In the genomic region with DNA sequence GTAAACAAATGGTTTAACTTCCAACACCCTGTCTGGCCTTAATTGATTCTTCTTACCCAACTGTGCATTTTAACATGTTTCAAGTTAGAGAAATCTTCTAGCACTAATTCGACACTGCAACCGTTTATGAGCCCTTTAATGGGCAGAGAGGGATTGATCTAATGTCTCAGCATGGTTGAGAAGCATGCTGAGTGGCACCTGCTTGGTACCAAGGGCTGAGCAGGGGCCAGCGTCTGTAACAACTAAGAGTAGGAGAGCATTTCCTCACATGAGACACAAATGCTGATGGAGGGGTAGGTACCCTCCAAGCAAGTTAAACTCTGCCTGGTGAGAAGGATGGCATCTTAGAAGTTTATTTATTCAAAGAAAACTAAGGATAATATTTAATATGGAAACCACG, we compare ENCODE assay signal across 18 mouse cellular contexts.
"Had no signal": no experiment of that assay in that cellular context is flagged by ENCODE, and none has a peak within 500 bp of the region (broad histone marks: within the 10 kb centered on the region; RNA-seq: fewer than 3 reads in every experiment).

No protein-coding gene starts in this region.

- ATAC-seq: liver, postnatal 0 days; lung, postnatal 0 days; midbrain, embryonic 15.5 days had no signal

- H3K27ac ChIP-seq: left cerebral cortex, adult 2 months; limb, embryonic 12.5 days; limb, embryonic 15.5 days; liver, embryonic 14.5 days; macrophage; midbrain, embryonic 12.5 days; midbrain, embryonic 15.5 days; neural tube, embryonic 13.5 days had no signal

- H3K4me3 ChIP-seq: left cerebral cortex, adult 2 months; limb, embryonic 12.5 days; limb, embryonic 15.5 days; midbrain, embryonic 12.5 days; midbrain, embryonic 15.5 days; myocyte; neural tube, embryonic 13.5 days had no signal

- H3K27me3 ChIP-seq: limb, embryonic 12.5 days; limb, embryonic 15.5 days; midbrain, embryonic 12.5 days; midbrain, embryonic 15.5 days; neural tube, embryonic 13.5 days had no signal

- DNase-seq: kidney, postnatal 36 days; layer of hippocampus, postnatal 36 days; left cerebral cortex, postnatal 4 days; liver, postnatal 0 days; lung, embryonic 14.5 days; retina, postnatal 1 day; thymus, adult 18-20 months; thymus, postnatal 36 days had no signal

- H3K4me1 ChIP-seq: limb, embryonic 15.5 days; midbrain, embryonic 12.5 days; midbrain, embryonic 15.5 days had no signal
